Mouse (Mus musculus) cerebellum, postnatal 14 days (tissue): ENCODE measurements around the gene Rnf126.

Source experiments
- DNase-seq, 2 experiments: peaks; one replicate each; pipeline ENCODE4 v3.0.0; 2021; ENCODE audit warnings: mixed read lengths in 2 of 2

Gene Rnf126

DNA sequence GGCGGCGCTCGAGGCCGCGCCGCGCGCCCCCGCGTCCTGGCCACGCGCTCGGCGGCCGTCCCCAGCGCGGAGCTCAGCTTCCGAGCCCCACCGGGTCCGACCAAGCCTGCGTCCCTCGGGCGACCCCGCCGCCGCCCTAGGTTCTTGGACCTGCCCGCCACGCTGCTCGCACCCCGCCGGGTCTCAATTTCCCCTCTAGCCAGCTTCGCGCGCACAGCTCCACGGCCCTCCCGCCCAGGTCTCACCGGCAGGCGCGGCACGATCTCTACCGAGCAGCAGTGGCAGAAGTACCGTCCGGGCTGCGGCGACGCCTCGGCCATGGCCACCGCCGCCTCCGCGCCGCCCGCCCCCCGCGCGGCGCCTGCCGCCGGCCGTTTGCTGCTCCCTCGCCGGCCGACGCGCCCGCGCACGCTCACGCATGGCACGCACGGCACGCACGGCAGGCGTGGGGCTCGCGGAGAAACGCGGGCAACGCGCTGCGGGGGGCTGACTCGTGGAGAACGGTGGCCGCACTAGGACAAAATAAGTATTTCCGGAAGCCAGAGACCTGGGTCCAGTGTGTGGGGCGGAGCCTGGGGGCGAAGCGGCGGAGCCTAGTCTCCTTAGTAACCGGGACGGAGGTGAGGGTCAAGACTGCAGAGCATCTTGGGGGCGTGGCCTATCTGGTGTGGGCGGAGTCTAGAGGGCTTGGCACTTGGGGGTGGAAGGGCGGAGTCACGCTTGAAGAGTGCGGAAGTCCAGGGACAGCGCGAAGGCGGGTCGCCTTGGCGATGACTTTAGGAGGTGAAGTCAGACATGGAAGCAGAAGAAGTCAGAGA is at the start of gene Rnf126:
Rnf126 (minus strand) TSS at position 445 of the 818 bp plus-strand sequence.
- peak; percentile 100 for DNase-seq

GRCm38 (mm10) chr10:79815671-79816494 is 49.1 kb upstream of the Rnf126 start:
- DNase-seq: no peak

- DNase-seq: no peak
Observed at GRCm38 (mm10) chr10:79814271-79814842, 47.6 kb upstream of the Rnf126 start.

GRCm38 (mm10) chr10:79811736-79812637 is 45.2 kb upstream of the Rnf126 start:
- DNase-seq: peak; percentile 94 to 96

- no peak for DNase-seq
Observed at GRCm38 (mm10) chr10:79808728-79809127, 42.0 kb upstream of the Rnf126 start.

DNA sequence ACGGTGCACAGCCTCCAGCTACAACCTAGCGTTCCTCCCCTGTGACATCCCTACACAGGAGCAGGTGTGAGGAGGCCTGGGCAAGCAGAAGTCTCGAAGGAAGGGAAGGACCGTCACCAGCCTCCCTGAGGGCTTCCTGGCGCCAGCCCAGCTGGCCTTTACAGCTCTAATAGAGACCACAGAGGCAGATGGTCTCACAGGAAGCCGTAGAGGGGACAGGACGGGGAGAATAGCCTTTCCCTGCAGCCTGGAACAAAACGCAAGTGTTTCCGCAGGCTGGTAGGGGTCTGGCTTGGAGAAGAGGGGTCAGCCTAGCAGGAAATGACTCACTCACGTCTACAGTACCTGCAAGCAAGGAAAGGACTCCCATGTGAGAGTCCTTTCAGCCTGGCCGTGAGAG is 41.1 kb upstream of the Rnf126 start:
- DNase-seq: peak; percentile 79 to 86

GRCm38 (mm10) chr10:79806972-79807371 is 40.2 kb upstream of the Rnf126 start:
- DNase-seq: no peak

DNA sequence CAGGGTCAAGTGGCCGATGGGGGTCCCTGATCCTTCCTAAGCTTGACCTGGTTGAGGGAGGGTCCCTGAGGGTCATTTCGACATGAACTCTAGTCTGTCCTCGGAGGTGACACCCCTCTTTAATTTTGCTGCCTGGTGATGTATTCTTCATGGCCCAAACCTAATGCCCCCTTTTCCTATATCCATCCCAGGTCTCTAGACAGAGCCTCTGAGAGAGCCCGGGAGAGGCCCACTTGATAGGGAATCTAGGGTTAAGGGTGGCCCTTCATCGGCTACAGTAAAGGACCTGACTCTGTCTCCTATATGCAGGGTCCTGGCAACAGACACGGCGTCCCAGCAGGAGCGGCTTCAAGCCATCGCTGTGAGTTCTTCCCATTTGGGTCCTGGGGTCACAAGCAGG is 39.6 kb upstream of the Rnf126 start:
- DNase-seq: no peak

DNA sequence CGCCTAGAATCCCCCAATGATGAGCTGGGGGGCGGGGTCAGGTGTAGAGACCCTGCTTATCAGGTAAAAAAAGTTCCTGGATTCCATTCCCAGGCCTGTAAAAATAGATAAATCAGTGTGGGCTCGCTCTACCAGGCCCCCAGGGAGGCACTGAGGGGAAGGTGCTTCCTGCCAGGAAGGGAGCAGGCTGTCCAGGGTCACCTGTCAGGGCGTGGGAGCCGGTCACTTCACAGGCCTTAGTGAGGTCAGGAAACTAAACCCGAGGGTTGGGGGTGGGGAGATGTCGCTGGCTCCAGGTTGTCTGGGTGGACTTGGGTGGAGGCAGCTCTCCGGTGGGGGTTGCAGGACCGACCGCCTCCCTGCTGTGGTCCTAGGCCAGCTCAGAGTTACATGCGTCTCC is 38.9 kb upstream of the Rnf126 start:
- DNase-seq: no peak

DNA sequence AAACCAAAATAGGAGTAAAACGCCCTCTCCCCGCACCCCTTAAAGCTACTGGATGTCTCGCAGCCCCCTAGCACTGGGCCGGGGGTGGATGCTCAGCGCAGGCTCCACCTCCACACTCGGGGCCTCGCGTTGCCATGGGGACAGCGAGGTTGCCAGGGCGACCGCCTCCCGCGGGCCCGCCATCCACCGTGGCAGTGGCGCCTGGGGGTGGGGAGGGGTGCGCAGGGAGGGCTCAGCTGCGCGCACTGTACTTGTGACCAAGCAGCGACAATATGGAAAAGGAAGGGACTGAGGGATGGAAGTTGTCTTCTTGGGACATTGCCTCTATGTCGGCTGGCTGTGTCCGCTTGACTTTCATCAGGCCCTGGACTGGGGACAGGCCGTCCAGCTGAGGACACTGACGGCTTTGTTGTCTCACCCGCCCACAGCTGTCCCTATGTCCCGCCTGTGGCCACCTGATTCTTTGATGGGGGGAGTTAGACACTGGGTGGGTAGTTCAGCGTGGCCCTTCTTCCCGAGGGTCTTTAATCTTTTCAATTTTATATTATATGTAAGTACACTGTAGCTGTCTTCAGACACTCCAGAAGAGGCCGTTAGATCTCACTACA is 37.1 kb upstream of the Rnf126 start:
- DNase-seq: peak; percentile 85

DNA sequence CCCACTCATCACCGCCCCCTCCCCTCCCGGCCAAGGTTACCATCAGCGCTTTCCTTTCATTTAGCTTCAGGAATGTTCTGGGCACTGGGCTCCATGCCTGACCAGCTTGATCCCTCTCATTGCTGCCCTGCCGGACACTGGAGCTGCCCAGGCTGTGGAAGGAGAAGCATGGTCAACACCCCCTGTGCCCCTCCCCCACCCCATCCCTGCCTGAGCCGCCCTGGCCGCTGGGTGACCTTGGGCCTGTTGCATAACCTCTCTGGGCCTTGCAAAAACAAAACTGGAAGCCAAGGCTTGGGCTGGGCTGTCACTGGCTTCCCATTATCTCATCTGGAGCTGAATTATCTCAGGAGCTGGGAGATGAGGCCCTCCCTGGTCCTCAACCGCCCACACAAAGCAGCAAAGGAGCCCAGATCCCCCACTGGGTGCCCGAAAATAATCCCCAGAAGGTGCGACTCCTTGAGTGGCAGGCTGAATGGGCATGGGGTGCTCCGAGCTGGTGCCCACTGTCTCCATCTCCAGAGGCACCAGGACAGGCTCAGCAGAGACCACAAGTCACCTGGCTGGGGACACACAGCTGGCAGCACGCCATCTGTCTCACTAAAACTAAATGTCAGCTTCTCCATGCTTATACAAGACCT is 35.7 kb upstream of the Rnf126 start:
- peak; percentile 41 to 53 for DNase-seq

- DNase-seq: no peak
Observed at GRCm38 (mm10) chr10:79801837-79802236, 35.1 kb upstream of the Rnf126 start.

- peak in 1 of 2 experiments; percentile 42 for DNase-seq
Observed at GRCm38 (mm10) chr10:79800508-79800907, 33.8 kb upstream of the Rnf126 start.

DNA sequence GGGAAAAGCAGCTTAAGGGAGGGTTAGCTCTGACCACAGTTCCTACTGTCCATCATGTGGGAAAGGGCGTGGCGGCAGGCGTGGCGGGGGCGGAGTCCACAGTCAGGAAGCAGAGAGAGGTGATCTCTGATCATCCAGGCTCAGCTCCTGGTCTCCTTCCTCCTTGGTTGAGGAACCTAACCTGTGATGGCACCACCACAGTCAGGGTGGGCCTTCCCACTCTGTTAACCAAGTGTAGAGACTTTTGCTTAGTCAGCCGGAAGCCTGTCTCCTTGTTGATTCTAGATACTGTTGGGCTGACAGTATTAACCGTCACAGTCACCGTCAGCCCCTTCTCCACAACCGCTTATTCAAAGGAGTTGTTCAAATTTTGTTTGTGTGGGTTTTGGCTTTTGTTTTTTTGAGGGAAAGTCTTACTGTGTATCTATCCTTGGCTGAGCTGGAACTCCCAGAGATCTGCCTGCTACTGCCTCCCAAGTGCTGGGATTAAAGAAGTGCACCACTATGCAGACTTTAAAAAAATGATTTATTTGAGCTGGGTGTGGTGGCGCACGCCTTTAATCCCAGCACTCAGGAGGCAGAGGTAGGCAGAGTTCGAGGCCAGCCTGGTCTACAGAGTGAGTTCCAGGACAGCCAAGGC is 31.7 kb upstream of the Rnf126 start:
- DNase-seq: no peak

DNA sequence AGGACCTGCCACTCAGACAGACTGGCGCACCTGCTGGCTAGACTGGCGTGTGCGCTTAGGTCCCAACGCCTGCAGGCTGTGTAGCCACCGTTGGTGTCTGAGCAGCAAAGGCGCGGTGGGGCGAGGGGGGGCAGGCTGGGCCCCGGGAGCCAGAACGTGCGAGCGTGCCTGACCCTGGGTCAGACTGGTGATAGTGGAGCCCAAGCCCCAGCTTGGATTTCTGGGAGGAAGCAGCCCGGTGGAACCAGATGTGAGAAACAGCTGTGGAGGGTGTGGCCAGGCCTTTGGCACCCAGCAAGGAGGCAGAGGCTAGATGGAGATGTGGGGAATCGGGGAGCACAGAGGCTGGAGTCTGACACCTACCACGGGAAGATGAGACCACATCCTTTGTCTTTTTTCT is 30.6 kb upstream of the Rnf126 start:
- DNase-seq: no peak

DNA sequence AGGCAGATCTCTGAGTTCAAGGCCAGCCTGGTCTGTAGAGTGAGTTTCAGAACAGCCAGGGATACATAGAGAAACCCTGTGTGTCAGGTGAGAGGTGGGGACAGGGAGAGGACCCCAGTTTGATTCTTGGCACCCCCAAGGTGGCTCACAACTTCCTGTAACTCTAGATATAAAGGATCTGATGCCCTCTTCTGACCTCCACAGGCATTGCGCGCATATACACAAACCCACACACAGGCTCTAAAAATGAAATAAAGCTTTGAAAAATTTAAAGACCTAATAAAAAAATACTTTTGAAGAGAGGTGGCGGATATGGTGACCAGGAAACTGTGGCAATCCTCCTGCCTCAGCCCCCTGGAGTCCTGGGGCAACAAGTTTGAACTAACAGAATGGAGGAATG is 29.2 kb upstream of the Rnf126 start:
- DNase-seq: no peak

DNA sequence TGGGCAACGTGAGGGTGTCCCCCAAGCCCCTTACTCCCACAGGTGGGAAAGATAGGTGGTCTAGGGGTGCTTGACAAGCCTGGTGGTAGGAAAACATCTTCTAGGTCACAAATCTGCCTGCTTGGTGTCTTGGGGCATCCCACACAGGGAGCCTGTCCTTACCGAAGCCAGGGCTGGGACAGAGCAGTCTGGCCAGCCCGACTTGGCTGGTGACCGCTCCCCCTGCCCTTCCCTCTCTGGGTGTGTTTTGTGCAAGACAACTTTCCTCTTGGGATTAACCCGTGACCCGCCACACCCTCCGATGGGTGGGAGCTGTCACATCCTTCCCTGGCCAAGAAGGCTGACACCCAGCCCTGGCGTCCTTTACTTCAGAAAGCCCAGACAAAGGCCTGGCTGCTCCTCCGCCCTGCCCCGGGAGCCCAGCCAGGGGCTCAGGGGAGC is 27.8 kb upstream of the Rnf126 start:
- DNase-seq: peak in 1 of 2 experiments; percentile 44

GRCm38 (mm10) chr10:79793738-79794490 is 27.2 kb upstream of the Rnf126 start:
- peak; percentile 59 to 65 for DNase-seq

DNA sequence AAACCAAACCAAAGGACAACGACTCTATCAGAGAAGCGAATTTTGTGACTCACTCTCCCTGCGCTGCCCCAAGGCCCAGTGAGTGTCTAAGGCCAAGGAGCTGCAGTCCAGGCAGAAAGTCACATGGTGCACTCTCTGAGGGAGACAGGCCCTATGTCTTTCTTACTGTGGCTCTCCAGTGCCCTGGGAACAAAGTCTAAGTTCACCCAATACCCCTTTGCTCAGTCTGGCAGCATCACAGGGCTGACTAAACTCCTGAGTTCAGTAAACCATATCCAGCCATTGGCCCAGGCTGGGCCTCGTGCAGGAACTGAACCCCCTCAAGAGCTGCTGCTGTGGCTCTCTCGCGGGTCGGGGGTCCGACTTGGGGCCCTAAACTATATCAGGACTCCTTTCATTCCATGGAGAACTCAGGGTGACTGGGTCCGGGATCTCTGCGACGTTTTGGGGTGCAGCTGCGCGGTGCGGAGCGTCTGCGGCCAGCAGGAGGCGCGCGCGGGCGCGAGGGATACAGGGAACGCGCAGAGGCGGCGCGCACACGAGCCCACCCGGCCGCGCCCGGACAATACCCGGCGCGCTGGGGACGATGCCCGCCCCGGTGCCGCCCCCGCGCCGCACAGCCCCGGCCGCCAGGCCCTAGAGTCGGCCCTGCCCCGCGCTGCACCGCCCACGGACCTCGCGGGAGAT is 26.4 kb upstream of the Rnf126 start, which contains the start of gene Palm:
Palm (plus strand) TSS at position 522 of the 687 bp plus-strand sequence.
- DNase-seq: peak; percentile 92 to 93
